Mouse (Mus musculus) kidney, adult 2 months (tissue): ENCODE measurements at regions not wholly inside any gene's neighbourhood (a gene's known extent, or its start where the extent isn't known, plus 50 kb on each side); places are given as distances from the start of the nearest gene placed in this dataset.

Experiments used
- CTCF ChIP-seq: fragments of 200-500 bp; conservative IDR thresholded peaks from 2 replicates; pipeline ENCODE4 v1.5.1; 2011; ENCODE audit warnings: low read depth, mild to moderate bottlenecking, control low read depth, low read length, moderate library complexity, mixed read lengths; ENCODE audit not compliant: insufficient read depth, insufficient read length
- POLR2A ChIP-seq: fragments of 200-500 bp; IDR thresholded peaks from one replicate; pipeline ENCODE4 v1.6.1; 2011; ENCODE audit warnings: low read depth, low read length, control low read depth

DNA sequence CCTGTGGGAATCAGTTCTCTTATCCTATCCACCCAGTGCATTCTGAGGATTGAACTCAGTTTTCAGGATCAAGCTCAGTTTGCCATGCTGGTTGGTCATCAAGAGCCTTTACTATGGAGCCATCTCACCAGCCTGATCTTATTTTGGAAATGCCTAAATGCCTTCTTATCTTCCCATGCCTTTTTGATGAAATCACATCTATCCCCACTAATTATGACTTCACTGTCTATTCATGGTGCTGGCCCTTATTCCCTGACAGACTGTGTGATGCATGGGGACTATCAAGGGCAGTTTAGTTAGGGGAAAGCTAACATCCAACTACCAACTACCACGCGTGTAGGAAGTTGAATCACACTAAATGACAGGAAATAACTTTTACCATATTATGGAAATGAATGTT, 238.9 kb upstream of the Tprg start:
- TF ChIP-seq CTCF (no peak), POLR2A (no peak)
